Mouse (Mus musculus) embryo, embryonic 10.5 days (tissue): ENCODE measurements around the gene Klhl11.

Experiments used
- DNase-seq: peaks from one replicate; pipeline ENCODE4 v3.0.0-alpha.2; 2015; ENCODE audit warnings: low spot score

Klhl11 gene

GRCm38 (mm10) chr11:100472197-100472934, at the start of gene Klhl11:
TSS of gene Klhl11 (minus strand) at chr11:100472741.
- peak; percentile 95 for DNase-seq

- DNase-seq, result no peak
Measured at GRCm38 (mm10) chr11:100520838-100521237, 48.3 kb upstream of the Klhl11 start.

GRCm38 (mm10) chr11:100519188-100519587, 46.6 kb upstream of the Klhl11 start:
- no peak for DNase-seq

- DNase-seq, result no peak
Measured at GRCm38 (mm10) chr11:100518188-100518591, 45.6 kb upstream of the Klhl11 start.

GRCm38 (mm10) chr11:100516291-100516690, 43.8 kb upstream of the Klhl11 start:
- no peak for DNase-seq

GRCm38 (mm10) chr11:100515789-100516188, 43.2 kb upstream of the Klhl11 start:
- DNase-seq, result no peak

- no peak for DNase-seq
Measured at GRCm38 (mm10) chr11:100515061-100515460, 42.5 kb upstream of the Klhl11 start.

GRCm38 (mm10) chr11:100513716-100514115, 41.2 kb upstream of the Klhl11 start:
- DNase-seq, result no peak

GRCm38 (mm10) chr11:100512384-100512783, 39.8 kb upstream of the Klhl11 start:
- peak; percentile 42 for DNase-seq

GRCm38 (mm10) chr11:100510556-100510955, 38.0 kb upstream of the Klhl11 start:
- DNase-seq, result peak; percentile 26

- DNase-seq, result no peak
Measured at GRCm38 (mm10) chr11:100505997-100506396, 33.5 kb upstream of the Klhl11 start.

GRCm38 (mm10) chr11:100504990-100505660, 32.6 kb upstream of the Klhl11 start:
- DNase-seq, result no peak

- no peak for DNase-seq
Measured at GRCm38 (mm10) chr11:100501321-100501720, 28.8 kb upstream of the Klhl11 start.

- no peak for DNase-seq
Measured at GRCm38 (mm10) chr11:100500651-100501050, 28.1 kb upstream of the Klhl11 start.

GRCm38 (mm10) chr11:100500241-100500640, 27.7 kb upstream of the Klhl11 start:
- no peak for DNase-seq

- DNase-seq, result no peak
Measured at GRCm38 (mm10) chr11:100493771-100494170, 21.2 kb upstream of the Klhl11 start.

- DNase-seq, result no peak
Measured at GRCm38 (mm10) chr11:100490951-100491350, 18.4 kb upstream of the Klhl11 start.

GRCm38 (mm10) chr11:100485801-100486538, 13.4 kb upstream of the Klhl11 start:
- peak; percentile 62 for DNase-seq

- no peak for DNase-seq
Measured at GRCm38 (mm10) chr11:100484461-100484860, 11.9 kb upstream of the Klhl11 start.

- no peak for DNase-seq
Measured at GRCm38 (mm10) chr11:100479152-100479551, 6.6 kb upstream of the Klhl11 start.

GRCm38 (mm10) chr11:100476281-100476680, 3.7 kb upstream of the Klhl11 start:
- no peak for DNase-seq

- no peak for DNase-seq
Measured at GRCm38 (mm10) chr11:100472935-100473295, 374 bp upstream of the Klhl11 start.
